Mouse (Mus musculus) erythroblast, embryonic 14.5 days (primary cell): ENCODE measurements around the gene Twistnb.

Experiments used
- GATA1 ChIP-seq: IDR thresholded peaks from 2 replicates; pipeline ENCODE4 v1.6.1; 2012; ENCODE audit warnings: low read length, inconsistent platforms, mixed read lengths
- TAL1 ChIP-seq: IDR thresholded peaks from 3 replicates; pipeline ENCODE4 v1.6.1; 2012; ENCODE audit warnings: low read length, inconsistent platforms, mixed read lengths

DNA sequence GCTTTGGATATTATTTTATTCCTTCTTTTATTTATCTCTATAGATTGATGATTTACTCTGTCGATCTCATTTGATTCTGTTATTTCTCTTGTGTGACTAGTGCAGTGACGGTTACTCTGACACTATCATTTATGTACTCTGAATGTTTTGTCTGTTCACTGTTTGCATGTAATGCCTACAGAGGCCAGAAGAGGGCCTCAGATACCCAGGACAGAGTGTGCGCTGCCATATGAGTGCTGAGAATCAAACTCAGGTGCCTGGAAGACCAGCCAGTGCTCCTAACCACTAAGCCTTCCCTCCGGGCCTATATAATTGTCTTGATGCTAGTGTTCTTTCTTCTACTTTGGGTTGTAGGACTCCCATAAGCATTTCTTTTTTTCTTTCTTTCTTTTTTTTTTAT is 5.3 kb downstream of the Twistnb start:
- TF ChIP-seq GATA1 (no peak), TAL1 (no peak)
